Mouse (Mus musculus): ENCODE data around the gene Arl14. TPM values are rescaled to one million over a fixed set of nuclear protein-coding genes. Genes with fewer than 3 reads are reported as not detected.

Gene Arl14
- not detected in 2 replicates for polyA plus RNA-seq (2014; fragmentation: Nextera tagmentation; extraction: Ambion mirVana)

DNA sequence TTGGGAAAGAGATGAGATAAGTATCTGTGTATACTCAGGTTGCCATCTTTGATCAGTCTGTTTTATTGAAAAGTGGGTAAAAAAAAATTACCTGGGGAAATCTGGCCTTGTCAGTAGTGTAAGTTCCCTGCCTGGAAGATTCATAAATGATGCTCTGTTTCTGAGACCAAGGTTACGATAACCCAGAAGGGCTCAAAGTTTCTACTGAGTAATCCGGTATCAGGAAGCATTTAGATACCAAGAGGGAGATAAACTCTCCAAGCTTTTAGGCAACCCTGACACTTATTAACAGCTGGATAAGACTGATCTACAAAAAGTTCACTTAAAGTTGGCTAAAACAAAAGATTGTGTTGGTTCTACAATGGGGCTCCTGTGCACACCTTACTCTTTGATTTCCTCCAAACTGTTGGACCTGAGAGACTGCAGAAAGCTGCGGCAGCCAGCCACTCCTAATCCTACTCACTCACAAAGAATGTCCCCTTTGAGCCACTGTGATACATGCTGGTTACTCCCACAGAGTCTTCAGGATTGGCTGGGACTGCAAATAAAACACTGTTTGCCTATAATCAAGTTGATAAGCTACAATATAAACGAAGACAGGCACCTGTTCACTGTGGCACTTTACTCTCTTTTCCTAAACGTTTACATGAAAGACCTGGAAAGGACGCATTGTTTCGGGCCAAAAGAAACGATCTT, at the start of gene Arl14:
TSS of gene Arl14 (plus strand) at position 614 of the 696 bp plus-strand sequence.
- 65% methylated on average over 8 of the region's 8 CpGs for WGBS
- Histone ChIP-seq H3K36me3 (ENCODE audit: control insufficient read depth, insufficient read depth, low read length) (no peaks in the 10 kb centered on the region), H3K4me3 (ENCODE audit: control insufficient read depth in 1 of 2, insufficient read depth in 1 of 2, low read depth in 1 of 2, low read length in 2 of 2) (no peak within 1 kb of the TSS), H3K9me3 (ENCODE audit: control insufficient read depth, low read length) (no peaks in the 10 kb centered on the region), H3K9ac (ENCODE audit: low read length) (no peak within 1 kb of the TSS), H3K4me1 (ENCODE audit: control insufficient read depth in 2 of 2, insufficient read depth in 2 of 2, low read length in 2 of 2) (peaks cover 11 to 12% of the 10 kb centered on the region in 2 experiments), H3K27ac (replicated peaks in 1 of 2; ENCODE audit: control insufficient read depth in 1 of 2, insufficient read depth in 1 of 2, low read depth in 2 of 2, low read length in 2 of 2) (no peak within 1 kb of the TSS), H3K4me2 (ENCODE audit: low read length) (no peak within 1 kb of the TSS), H3K27me3 (ENCODE audit: control insufficient read depth, insufficient read depth, low read length) (no peaks in the 10 kb centered on the region)
- ATAC-seq (ENCODE audit: insufficient number of reproducible peaks, insufficient read depth, low FRiP score, low read depth): no peak

DNA sequence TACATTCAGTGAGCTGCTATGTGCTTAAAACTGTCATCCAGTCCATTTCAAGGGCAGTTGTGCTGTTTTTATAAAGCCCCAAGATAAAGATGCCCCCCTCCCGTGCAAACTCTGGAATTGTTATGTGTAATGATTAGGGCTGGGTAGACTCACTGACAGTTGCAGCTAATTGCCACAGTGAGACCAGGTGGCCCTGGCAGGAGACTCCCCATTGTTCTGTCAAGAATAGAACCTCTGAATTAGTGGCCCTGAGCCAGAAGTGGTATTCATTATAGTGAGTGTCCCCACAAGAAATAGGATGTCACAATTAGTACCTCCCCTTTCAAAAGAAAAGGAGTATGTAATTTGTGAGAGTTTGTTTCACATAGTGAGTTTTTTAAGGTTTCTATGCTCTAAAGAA, 47.0 kb upstream of the Arl14 start:
- no peak overlapping the region for H3K4me2 ChIP-seq (ENCODE audit: low read length)
- H3K9me3 ChIP-seq (ENCODE audit: control insufficient read depth, low read length): no peaks in the 10 kb centered on the region
- 3% methylated on average over 1 of the region's 1 CpGs for whole genome bisulfite sequencing
- H3K4me1 ChIP-seq (ENCODE audit: control insufficient read depth in 2 of 2, insufficient read depth in 2 of 2, low read length in 2 of 2): peaks cover 0 to 6% of the 10 kb centered on the region in 2 experiments; a peak in 2 of 4 replicates
- no peak overlapping the region for H3K9ac ChIP-seq (ENCODE audit: low read length)
- no peak overlapping the region for H3K27ac ChIP-seq (replicated peaks in 1 of 2; ENCODE audit: control insufficient read depth in 1 of 2, insufficient read depth in 1 of 2, low read depth in 2 of 2, low read length in 2 of 2)
- no peak overlapping the region for H3K4me3 ChIP-seq (ENCODE audit: control insufficient read depth in 1 of 2, insufficient read depth in 1 of 2, low read depth in 1 of 2, low read length in 2 of 2)
- no peaks in the 10 kb centered on the region for H3K36me3 ChIP-seq (ENCODE audit: control insufficient read depth, insufficient read depth, low read length)
- ATAC-seq (ENCODE audit: insufficient number of reproducible peaks, insufficient read depth, low FRiP score, low read depth): no peak
- H3K27me3 ChIP-seq (ENCODE audit: control insufficient read depth, insufficient read depth, low read length): no peaks in the 10 kb centered on the region

DNA sequence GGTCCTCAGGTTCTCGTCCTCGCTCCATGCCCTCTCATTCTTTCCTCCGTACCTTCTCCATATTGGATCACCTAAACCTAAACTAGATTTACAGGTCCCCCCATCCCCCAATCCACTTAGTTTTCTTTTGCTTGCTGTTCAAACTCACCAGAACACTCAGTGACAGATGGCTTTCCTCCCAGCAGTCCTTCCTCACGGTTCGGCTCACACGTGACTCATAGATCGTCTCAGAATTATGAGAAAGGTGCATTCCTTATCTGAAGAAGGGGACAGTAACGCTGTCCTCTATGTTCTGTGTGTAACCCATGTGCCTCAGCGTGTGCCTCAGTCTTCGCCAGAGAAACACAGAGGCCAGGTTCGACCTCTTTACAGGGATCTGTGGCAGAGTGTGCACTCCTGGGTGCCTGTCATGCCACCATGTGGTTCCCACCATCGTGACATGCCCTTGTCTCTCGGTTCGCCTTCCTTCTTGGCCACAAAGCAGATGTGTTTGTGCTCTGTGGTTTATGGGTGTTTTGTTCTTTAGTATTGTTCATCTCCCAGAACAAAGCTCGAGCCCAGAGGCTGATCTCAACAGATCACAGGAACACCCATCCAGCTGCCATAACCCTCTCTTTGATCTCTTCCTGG, 44.9 kb upstream of the Arl14 start:
- H3K36me3 ChIP-seq (ENCODE audit: control insufficient read depth, insufficient read depth, low read length): no peaks in the 10 kb centered on the region
- no peak overlapping the region for H3K27ac ChIP-seq (replicated peaks in 1 of 2; ENCODE audit: control insufficient read depth in 1 of 2, insufficient read depth in 1 of 2, low read depth in 2 of 2, low read length in 2 of 2)
- no peak overlapping the region for H3K4me2 ChIP-seq (ENCODE audit: low read length)
- ATAC-seq (ENCODE audit: insufficient number of reproducible peaks, insufficient read depth, low FRiP score, low read depth): no peak
- H3K4me1 ChIP-seq (ENCODE audit: control insufficient read depth in 2 of 2, insufficient read depth in 2 of 2, low read length in 2 of 2): peaks cover 0 to 6% of the 10 kb centered on the region in 2 experiments; a peak in 2 of 4 replicates
- H3K9me3 ChIP-seq (ENCODE audit: control insufficient read depth, low read length): no peaks in the 10 kb centered on the region
- no peaks in the 10 kb centered on the region for H3K27me3 ChIP-seq (ENCODE audit: control insufficient read depth, insufficient read depth, low read length)
- no peak overlapping the region for H3K4me3 ChIP-seq (ENCODE audit: control insufficient read depth in 1 of 2, insufficient read depth in 1 of 2, low read depth in 1 of 2, low read length in 2 of 2)
- 82% methylated on average over 15 of the region's 15 CpGs for WGBS
- no peak overlapping the region for H3K9ac ChIP-seq (ENCODE audit: low read length)

DNA sequence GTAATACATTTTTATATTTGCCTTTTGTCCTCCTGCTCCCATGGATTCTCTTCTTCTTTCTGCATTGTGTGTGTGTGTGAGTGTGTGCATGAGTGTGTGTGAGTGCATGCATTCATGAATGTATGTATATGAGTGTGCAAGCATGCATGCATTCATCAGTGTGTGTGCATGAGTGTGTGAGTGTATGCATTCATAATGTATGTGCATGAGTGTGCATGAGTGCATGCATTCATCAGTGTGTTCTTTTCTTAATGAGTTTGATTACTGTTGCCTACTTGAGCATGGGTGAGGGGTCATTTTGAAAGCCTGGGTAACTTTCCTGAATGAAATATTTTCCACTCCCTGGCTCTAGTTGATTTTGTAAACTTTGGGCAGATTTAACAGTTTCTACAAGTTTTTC, 44.3 kb upstream of the Arl14 start:
- no peaks in the 10 kb centered on the region for H3K9me3 ChIP-seq (ENCODE audit: control insufficient read depth, low read length)
- no peak overlapping the region for H3K9ac ChIP-seq (ENCODE audit: low read length)
- H3K27me3 ChIP-seq (ENCODE audit: control insufficient read depth, insufficient read depth, low read length): no peaks in the 10 kb centered on the region
- no peak overlapping the region for H3K27ac ChIP-seq (replicated peaks in 1 of 2; ENCODE audit: control insufficient read depth in 1 of 2, insufficient read depth in 1 of 2, low read depth in 2 of 2, low read length in 2 of 2)
- H3K4me2 ChIP-seq (ENCODE audit: low read length): no peak overlapping the region
- no peak overlapping the region for H3K4me3 ChIP-seq (ENCODE audit: control insufficient read depth in 1 of 2, insufficient read depth in 1 of 2, low read depth in 1 of 2, low read length in 2 of 2)
- no peak for ATAC-seq (ENCODE audit: insufficient number of reproducible peaks, insufficient read depth, low FRiP score, low read depth)
- no peaks in the 10 kb centered on the region for H3K36me3 ChIP-seq (ENCODE audit: control insufficient read depth, insufficient read depth, low read length)
- peaks cover 0 to 6% of the 10 kb centered on the region in 2 experiments; a peak in 2 of 4 replicates for H3K4me1 ChIP-seq (ENCODE audit: control insufficient read depth in 2 of 2, insufficient read depth in 2 of 2, low read length in 2 of 2)

DNA sequence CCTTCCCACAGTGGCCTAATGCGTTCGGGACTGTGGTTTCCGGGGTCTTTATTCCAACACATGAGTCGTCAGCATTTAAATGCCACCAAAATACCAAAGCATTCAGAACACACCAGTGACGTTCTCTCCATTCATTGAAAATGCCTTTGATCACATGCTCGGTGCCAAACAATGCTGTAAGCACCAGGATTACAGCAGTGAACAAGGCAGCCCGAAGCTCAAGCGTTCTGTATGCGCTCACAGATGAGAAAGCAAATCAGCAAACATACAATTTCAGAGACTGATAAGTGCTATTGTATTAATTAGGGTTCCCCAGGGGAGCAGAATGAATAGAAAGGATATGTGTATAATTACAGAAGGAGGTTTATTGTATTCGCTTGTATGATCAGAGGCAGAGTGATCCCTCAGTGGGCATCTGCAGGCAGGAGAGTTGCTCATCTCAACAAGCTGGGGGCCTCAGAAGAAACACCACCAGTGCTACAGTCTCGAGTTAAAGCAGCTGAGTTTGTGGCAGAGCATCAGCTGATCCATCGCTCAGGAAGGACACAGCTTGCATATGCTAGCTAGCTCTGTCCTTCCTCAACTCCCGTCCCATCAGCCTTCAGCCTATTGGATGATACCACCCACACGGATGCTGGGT, 43.7 kb upstream of the Arl14 start:
- H3K4me3 ChIP-seq (ENCODE audit: control insufficient read depth in 1 of 2, insufficient read depth in 1 of 2, low read depth in 1 of 2, low read length in 2 of 2): no peak overlapping the region
- no peak overlapping the region for H3K4me2 ChIP-seq (ENCODE audit: low read length)
- H3K4me1 ChIP-seq (ENCODE audit: control insufficient read depth in 2 of 2, insufficient read depth in 2 of 2, low read length in 2 of 2): peaks cover 0 to 6% of the 10 kb centered on the region in 2 experiments; a peak in 2 of 4 replicates
- ATAC-seq (ENCODE audit: insufficient number of reproducible peaks, insufficient read depth, low FRiP score, low read depth): no peak
- 76% methylated on average over 14 of the region's 14 CpGs for WGBS
- H3K36me3 ChIP-seq (ENCODE audit: control insufficient read depth, insufficient read depth, low read length): no peaks in the 10 kb centered on the region
- H3K9me3 ChIP-seq (ENCODE audit: control insufficient read depth, low read length): no peaks in the 10 kb centered on the region
- no peaks in the 10 kb centered on the region for H3K27me3 ChIP-seq (ENCODE audit: control insufficient read depth, insufficient read depth, low read length)
- no peak overlapping the region for H3K27ac ChIP-seq (replicated peaks in 1 of 2; ENCODE audit: control insufficient read depth in 1 of 2, insufficient read depth in 1 of 2, low read depth in 2 of 2, low read length in 2 of 2)
- H3K9ac ChIP-seq (ENCODE audit: low read length): no peak overlapping the region

DNA sequence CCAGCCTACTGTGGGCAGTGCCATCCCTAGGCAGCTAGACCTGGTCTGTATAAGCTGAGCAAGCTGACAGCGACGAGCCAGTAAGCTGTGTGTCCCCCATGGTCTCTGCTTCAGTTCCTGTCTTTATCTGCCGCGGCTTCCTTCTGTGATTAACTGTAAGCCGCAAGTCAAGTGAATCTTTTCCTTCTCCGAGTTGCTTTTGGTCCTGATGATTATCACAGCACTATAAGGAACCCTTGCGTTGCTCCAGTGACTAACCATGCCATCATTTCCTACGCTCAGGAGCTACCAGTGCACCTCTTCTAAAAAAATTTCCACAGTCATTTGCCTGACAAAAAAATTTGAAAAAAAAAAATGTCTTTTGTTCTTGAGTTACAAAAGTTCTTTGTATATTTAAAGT, 40.7 kb upstream of the Arl14 start:
- Histone ChIP-seq H3K4me3 (ENCODE audit: control insufficient read depth in 1 of 2, insufficient read depth in 1 of 2, low read depth in 1 of 2, low read length in 2 of 2) (no peak overlapping the region), H3K27me3 (ENCODE audit: control insufficient read depth, insufficient read depth, low read length) (no peaks in the 10 kb centered on the region), H3K36me3 (ENCODE audit: control insufficient read depth, insufficient read depth, low read length) (no peaks in the 10 kb centered on the region), H3K4me2 (ENCODE audit: low read length) (no peak overlapping the region), H3K27ac (replicated peaks in 1 of 2; ENCODE audit: control insufficient read depth in 1 of 2, insufficient read depth in 1 of 2, low read depth in 2 of 2, low read length in 2 of 2) (no peak overlapping the region), H3K9me3 (ENCODE audit: control insufficient read depth, low read length) (no peaks in the 10 kb centered on the region), H3K4me1 (ENCODE audit: control insufficient read depth in 2 of 2, insufficient read depth in 2 of 2, low read length in 2 of 2) (no peaks in the 10 kb centered on the region; a peak in 1 of 4 replicates), H3K9ac (ENCODE audit: low read length) (no peak overlapping the region)
- ATAC-seq (ENCODE audit: insufficient number of reproducible peaks, insufficient read depth, low FRiP score, low read depth): no peak
- WGBS: 74% methylated on average over 8 of the region's 8 CpGs

DNA sequence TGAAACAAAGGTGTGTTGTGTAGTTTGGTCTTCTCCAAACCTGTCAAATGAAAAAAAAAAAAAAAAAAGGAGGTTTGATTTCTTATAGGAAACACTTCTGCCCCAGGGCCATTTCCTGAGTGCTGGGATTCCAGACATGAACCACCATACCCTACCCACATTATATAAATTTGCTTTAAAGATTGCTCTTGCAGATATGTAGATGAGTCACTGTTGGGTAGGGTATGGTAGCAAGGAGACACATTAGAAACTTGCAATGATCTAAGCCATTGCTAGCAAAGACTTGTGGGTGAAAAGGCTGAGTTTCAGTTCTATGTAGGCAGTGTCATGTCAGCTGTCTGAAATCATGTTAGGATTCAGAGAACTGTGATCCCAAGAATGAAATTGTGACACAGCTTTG, 40.0 kb upstream of the Arl14 start:
- H3K4me2 ChIP-seq (ENCODE audit: low read length): no peak overlapping the region
- no peak overlapping the region for H3K4me3 ChIP-seq (ENCODE audit: control insufficient read depth in 1 of 2, insufficient read depth in 1 of 2, low read depth in 1 of 2, low read length in 2 of 2)
- H3K9ac ChIP-seq (ENCODE audit: low read length): no peak overlapping the region
- peaks cover 0 to 2% of the 10 kb centered on the region in 2 experiments; a peak in 1 of 4 replicates for H3K4me1 ChIP-seq (ENCODE audit: control insufficient read depth in 2 of 2, insufficient read depth in 2 of 2, low read length in 2 of 2)
- H3K27ac ChIP-seq (replicated peaks in 1 of 2; ENCODE audit: control insufficient read depth in 1 of 2, insufficient read depth in 1 of 2, low read depth in 2 of 2, low read length in 2 of 2): no peak overlapping the region
- no peaks in the 10 kb centered on the region for H3K36me3 ChIP-seq (ENCODE audit: control insufficient read depth, insufficient read depth, low read length)
- no peaks in the 10 kb centered on the region for H3K9me3 ChIP-seq (ENCODE audit: control insufficient read depth, low read length)
- no peak for ATAC-seq (ENCODE audit: insufficient number of reproducible peaks, insufficient read depth, low FRiP score, low read depth)
- H3K27me3 ChIP-seq (ENCODE audit: control insufficient read depth, insufficient read depth, low read length): no peaks in the 10 kb centered on the region

Data from heart, embryonic 14.5 days (tissue).